Mouse (Mus musculus): ENCODE data around the gene Nabp1. TPM values are rescaled to one million over a fixed set of nuclear protein-coding genes. Genes with fewer than 3 reads are reported as not detected.
"Not testable (repeated sequence)": the region's sequence is repeated elsewhere in the genome, so short reads cannot be mapped to it uniquely, and the experiment has no call there.

Nabp1 gene
- polyA plus RNA-seq, 1 experiment from 2014 or later = 6.2 TPM

DNA sequence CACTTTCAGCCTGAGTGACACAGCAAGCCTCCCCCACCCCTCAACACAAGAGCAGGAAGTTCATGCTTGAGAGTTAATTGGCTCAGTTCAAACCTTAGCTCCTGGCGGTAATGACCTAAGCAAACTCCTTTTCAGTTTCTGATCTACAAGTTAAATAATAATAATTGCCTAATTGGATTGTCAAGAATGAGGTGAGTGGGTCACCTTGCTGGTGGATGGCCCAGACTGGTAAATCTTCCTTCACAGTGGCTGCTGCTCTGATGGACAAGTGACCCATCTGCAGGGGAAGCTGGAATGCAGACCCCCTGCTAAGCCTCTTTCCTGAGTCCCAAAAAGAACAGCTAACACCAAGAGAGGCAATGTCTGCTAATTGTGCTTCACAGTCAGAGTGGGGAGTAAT is 48.5 kb downstream of the Nabp1 start:
- no peak for DNase-seq (ENCODE audit: low spot score)
- WGBS = 16% methylated on average over 1 of the region's 1 CpGs
- Histone ChIP-seq H3K27me3 (ENCODE audit: insufficient read depth, poor library complexity, severe bottlenecking) (no peaks in the 10 kb centered on the region), H3K9me3 (no peaks in the 10 kb centered on the region), H3K4me1 (replicated peaks) (no peaks in the 10 kb centered on the region), H3K36me3 (no peaks in the 10 kb centered on the region), H3K27ac (no peak overlapping the region), H3K4me3 (no peak overlapping the region)

DNA sequence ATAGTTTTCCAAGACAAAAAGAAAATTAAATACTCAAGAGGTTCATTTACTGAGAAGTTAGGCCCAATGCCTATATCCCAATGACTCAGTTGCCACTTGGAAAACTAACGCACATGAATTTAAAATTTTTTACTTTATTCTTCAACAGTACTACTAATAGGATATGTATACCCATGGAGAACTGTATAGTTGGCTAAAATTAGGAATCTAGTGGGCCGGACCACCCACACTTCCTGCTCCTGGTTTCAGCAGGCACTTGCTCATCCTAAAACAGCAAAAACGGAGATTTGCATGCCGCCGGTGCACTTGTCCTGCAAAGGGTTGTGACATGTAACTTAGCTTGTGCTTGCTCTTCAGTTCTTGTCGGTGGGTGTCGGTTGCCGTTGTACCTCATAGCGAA is 51.9 kb downstream of the Nabp1 start:
- DNase-seq (ENCODE audit: low spot score) = no peak
- 96% methylated on average over 9 of the region's 9 CpGs for WGBS
- Histone ChIP-seq H3K4me3 (no peak overlapping the region), H3K9me3 (no peaks in the 10 kb centered on the region), H3K27me3 (ENCODE audit: insufficient read depth, poor library complexity, severe bottlenecking) (no peaks in the 10 kb centered on the region), H3K27ac (no peak overlapping the region), H3K4me1 (replicated peaks) (no peaks in the 10 kb centered on the region), H3K36me3 (no peaks in the 10 kb centered on the region)

- not testable (repeated sequence) for H3K4me3 ChIP-seq; H3K9me3 ChIP-seq; DNase-seq (ENCODE audit: low spot score); H3K27me3 ChIP-seq (ENCODE audit: insufficient read depth, poor library complexity, severe bottlenecking); H3K36me3 ChIP-seq; H3K4me1 ChIP-seq (replicated peaks); H3K27ac ChIP-seq
- 93% methylated on average over 8 of the region's 8 CpGs for WGBS
Observed at GRCm38 (mm10) chr1:51421029-51421428, 57.2 kb downstream of the Nabp1 start.

DNA sequence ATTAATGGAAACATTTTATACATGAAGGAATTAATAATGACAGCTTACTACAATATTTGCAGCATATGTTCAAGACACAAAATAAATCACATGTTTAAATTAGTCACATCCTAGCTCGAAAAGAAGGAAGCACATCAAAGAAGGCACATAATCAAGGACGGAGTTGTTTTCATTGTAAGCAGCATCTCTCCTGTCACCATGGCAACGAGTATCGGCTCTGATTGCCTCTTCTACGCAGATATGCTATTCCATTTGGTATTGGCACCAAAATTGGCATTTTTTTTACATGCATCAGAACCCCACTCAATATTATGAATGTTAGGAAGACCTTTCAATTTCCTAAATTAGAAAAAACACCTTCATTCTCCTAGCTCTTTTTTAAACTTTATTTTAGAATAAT is 59.5 kb downstream of the Nabp1 start:
- H3K4me1 ChIP-seq (replicated peaks) = no peaks in the 10 kb centered on the region
- H3K27ac ChIP-seq = no peak overlapping the region
- no peaks in the 10 kb centered on the region for H3K9me3 ChIP-seq
- H3K36me3 ChIP-seq = no peaks in the 10 kb centered on the region
- 66% methylated on average over 5 of the region's 5 CpGs for WGBS
- no peaks in the 10 kb centered on the region for H3K27me3 ChIP-seq (ENCODE audit: insufficient read depth, poor library complexity, severe bottlenecking)
- H3K4me3 ChIP-seq = no peak overlapping the region
- DNase-seq (ENCODE audit: low spot score) = no peak

Other genes with a start within 250 kb of the Nabp1 start
- gene Cavin2, start 189.3 kb downstream of the Nabp1 start, polyA plus RNA-seq (2016; fragmentation: Nextera tagmentation; extraction: Ambion mirVana) = 2.5 and 3.5 TPM in 2 replicates